Mouse (Mus musculus): Measurements from ENCODE around the gene Klhl9. TPM values are rescaled to one million over a fixed set of nuclear protein-coding genes. Genes with fewer than 3 reads are reported as not detected.

Klhl9 gene
- polyA plus RNA-seq, 1 experiment: 8.4 TPM

- 73% methylated on average over 6 of the region's 6 CpGs for WGBS
- Histone ChIP-seq H3K4me1 (ENCODE audit: control insufficient read depth, insufficient read depth, insufficient read length) (no peaks in the 10 kb centered on the region; the same call in 1 of the 2 replicates), H3K27me3 (ENCODE audit: control insufficient read depth, insufficient read depth, low read length) (no peaks in the 10 kb centered on the region), H3K4me3 (ENCODE audit: extremely low read depth, insufficient read depth, insufficient read length) (no peak overlapping the region), H3K27ac (ENCODE audit: insufficient read depth, low read length) (no peak overlapping the region), H3K36me3 (ENCODE audit: control insufficient read depth, insufficient read depth, low read length) (no peaks in the 10 kb centered on the region)
- TF ChIP-seq POLR2A (IDR thresholded peaks at IDR 0.05; ENCODE audit: low read depth, low read length) (no peak), CTCF (IDR thresholded peaks at IDR 0.05; ENCODE audit: extremely low read depth, insufficient read depth, insufficient read length, insufficient replicate concordance) (no peak)
- DNase-seq (ENCODE audit: low read depth in 1 of 2, low spot score in 2 of 2): no peak
These were observed 16.8 kb upstream of the Klhl9 start for GRCm38 (mm10) chr4:88739036-88739435.

DNA sequence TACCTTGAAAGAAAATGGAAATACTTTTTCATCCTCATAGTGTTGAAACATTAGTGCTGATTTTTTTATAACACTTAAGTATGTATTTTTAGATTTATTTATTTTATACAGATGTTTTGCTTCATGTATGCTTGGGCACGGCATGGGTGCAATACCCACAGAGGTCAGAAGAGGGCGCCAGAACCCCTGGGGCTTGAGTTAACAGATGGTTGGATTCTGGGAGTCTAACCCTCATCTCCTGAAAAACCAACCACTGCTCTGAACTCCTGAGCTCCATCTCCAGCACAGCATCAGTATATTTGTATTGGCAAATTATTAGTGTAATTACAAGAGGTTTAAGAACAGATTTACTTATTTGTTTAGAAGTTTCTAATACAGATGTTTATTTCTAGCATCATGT is 16.2 kb upstream of the Klhl9 start:
- H3K27ac ChIP-seq (ENCODE audit: insufficient read depth, low read length): no peak overlapping the region
- H3K27me3 ChIP-seq (ENCODE audit: control insufficient read depth, insufficient read depth, low read length): no peaks in the 10 kb centered on the region
- 1% methylated on average over 2 of the region's 2 CpGs for WGBS
- no peak overlapping the region for H3K4me3 ChIP-seq (ENCODE audit: extremely low read depth, insufficient read depth, insufficient read length)
- TF ChIP-seq POLR2A (IDR thresholded peaks at IDR 0.05; ENCODE audit: low read depth, low read length): no peak
- peak; percentile 81; the same call in 1 of the 2 replicates for TF ChIP-seq CTCF (IDR thresholded peaks at IDR 0.05; ENCODE audit: extremely low read depth, insufficient read depth, insufficient read length, insufficient replicate concordance)
- DNase-seq (ENCODE audit: low read depth in 1 of 2, low spot score in 2 of 2): peak; percentile 40 to 62
- no peaks in the 10 kb centered on the region for H3K36me3 ChIP-seq (ENCODE audit: control insufficient read depth, insufficient read depth, low read length)
- no peaks in the 10 kb centered on the region; the same call in 1 of the 2 replicates for H3K4me1 ChIP-seq (ENCODE audit: control insufficient read depth, insufficient read depth, insufficient read length)

- no peak overlapping the region for H3K4me3 ChIP-seq (ENCODE audit: extremely low read depth, insufficient read depth, insufficient read length)
- H3K27me3 ChIP-seq (ENCODE audit: control insufficient read depth, insufficient read depth, low read length): no peaks in the 10 kb centered on the region
- WGBS: 0% methylated on average over 1 of the region's 1 CpGs
- H3K36me3 ChIP-seq (ENCODE audit: control insufficient read depth, insufficient read depth, low read length): no peaks in the 10 kb centered on the region
- H3K27ac ChIP-seq (ENCODE audit: insufficient read depth, low read length): no peak overlapping the region
- H3K4me1 ChIP-seq (ENCODE audit: control insufficient read depth, insufficient read depth, insufficient read length): peaks cover 2% of the 10 kb centered on the region; the same call in 1 of the 2 replicates
- TF ChIP-seq POLR2A (IDR thresholded peaks at IDR 0.05; ENCODE audit: low read depth, low read length): no peak
- peak; percentile 56; the same call in 1 of the 2 replicates for TF ChIP-seq CTCF (IDR thresholded peaks at IDR 0.05; ENCODE audit: extremely low read depth, insufficient read depth, insufficient read length, insufficient replicate concordance)
- peak; percentile 32 to 43 for DNase-seq (ENCODE audit: low read depth in 1 of 2, low spot score in 2 of 2)
These were observed 5.1 kb upstream of the Klhl9 start for GRCm38 (mm10) chr4:88727324-88727723.

DNA sequence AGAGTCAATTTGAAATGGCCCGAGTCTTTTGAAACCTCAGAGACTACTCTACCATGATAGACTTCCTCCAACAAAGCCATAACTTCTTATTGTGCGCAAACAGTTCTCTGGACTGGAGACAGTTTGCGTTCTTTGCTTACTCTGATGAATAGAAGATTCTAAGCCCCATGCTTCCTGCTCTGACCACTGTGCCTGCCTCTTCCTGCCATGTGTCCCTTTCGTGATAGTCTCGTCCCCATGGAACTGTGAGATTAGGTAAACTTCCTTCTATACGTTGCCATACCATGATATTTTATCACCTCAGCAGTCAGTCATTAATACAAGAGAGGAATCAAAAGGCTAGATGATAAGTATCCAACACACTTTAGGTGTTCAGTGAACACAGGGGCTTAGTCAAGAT is 4.5 kb upstream of the Klhl9 start:
- Histone ChIP-seq H3K4me1 (ENCODE audit: control insufficient read depth, insufficient read depth, insufficient read length) (peaks cover 2% of the 10 kb centered on the region; the same call in 1 of the 2 replicates), H3K36me3 (ENCODE audit: control insufficient read depth, insufficient read depth, low read length) (no peaks in the 10 kb centered on the region), H3K4me3 (ENCODE audit: extremely low read depth, insufficient read depth, insufficient read length) (no peak overlapping the region), H3K27ac (ENCODE audit: insufficient read depth, low read length) (no peak overlapping the region), H3K27me3 (ENCODE audit: control insufficient read depth, insufficient read depth, low read length) (no peaks in the 10 kb centered on the region)
- TF ChIP-seq CTCF (IDR thresholded peaks at IDR 0.05; ENCODE audit: extremely low read depth, insufficient read depth, insufficient read length, insufficient replicate concordance) (no peak), POLR2A (IDR thresholded peaks at IDR 0.05; ENCODE audit: low read depth, low read length) (no peak)
- 17% methylated on average over 6 of the region's 6 CpGs for WGBS
- no peak for DNase-seq (ENCODE audit: low read depth in 1 of 2, low spot score in 2 of 2)

DNA sequence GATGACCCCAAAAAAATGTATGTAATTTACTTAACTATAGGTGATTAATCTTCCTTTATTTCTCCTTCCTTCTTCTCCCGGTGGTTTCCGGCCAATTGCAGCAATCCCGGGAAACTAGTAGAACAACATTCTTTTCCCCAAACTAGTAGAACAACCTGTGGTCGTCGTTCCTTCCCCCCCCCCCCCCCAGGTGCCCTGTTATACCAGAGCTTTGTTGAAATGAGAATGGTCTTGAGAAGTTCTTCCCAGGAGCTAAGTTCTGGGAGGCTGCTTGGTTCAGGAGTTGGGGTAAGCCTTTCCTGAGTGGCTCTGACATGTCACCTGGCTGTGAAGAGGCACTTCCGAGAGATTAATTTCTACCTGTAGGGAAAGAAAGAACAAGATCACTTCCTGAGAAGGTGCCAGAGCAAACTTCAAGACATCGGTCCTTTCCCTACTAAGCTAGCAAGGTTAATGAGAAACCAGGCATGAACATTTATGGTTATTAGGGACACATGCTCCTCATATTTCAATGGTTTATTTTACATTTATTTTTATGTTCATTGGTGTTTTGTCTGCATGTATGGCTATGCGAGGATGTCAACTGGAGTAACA is 1.3 kb upstream of the Klhl9 start:
- TF ChIP-seq CTCF (IDR thresholded peaks at IDR 0.05; ENCODE audit: extremely low read depth, insufficient read depth, insufficient read length, insufficient replicate concordance) (no peak), POLR2A (IDR thresholded peaks at IDR 0.05; ENCODE audit: low read depth, low read length) (no peak)
- Histone ChIP-seq H3K4me3 (ENCODE audit: extremely low read depth, insufficient read depth, insufficient read length) (no peak overlapping the region), H3K36me3 (ENCODE audit: control insufficient read depth, insufficient read depth, low read length) (no peaks in the 10 kb centered on the region), H3K27ac (ENCODE audit: insufficient read depth, low read length) (no peak overlapping the region), H3K4me1 (ENCODE audit: control insufficient read depth, insufficient read depth, insufficient read length) (peaks cover 10% of the 10 kb centered on the region; the same call in 1 of the 2 replicates), H3K27me3 (ENCODE audit: control insufficient read depth, insufficient read depth, low read length) (no peaks in the 10 kb centered on the region)
- WGBS: 76% methylated on average over 8 of the region's 8 CpGs
- DNase-seq (ENCODE audit: low read depth in 1 of 2, low spot score in 2 of 2): no peak

DNA sequence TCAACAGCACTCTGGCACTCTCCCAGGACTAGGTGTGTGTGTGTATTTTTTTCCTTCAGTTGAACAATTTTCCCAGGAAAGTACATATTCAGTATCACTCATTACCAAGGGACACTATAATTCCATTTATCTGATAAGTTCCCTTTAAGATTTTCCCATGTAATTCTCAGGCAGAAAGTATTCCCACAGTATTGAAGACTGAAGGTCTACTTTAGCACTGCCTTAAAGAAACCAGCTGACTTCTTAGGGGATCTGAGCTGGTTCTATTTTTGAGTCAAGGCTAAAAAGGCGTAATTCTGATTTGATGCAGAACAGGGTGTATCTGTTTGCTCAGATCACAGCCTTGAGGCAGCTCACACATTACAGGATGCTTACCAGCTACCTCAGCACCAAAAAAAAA is 3.5 kb downstream of the Klhl9 start:
- TF ChIP-seq CTCF (IDR thresholded peaks at IDR 0.05; ENCODE audit: extremely low read depth, insufficient read depth, insufficient read length, insufficient replicate concordance) (no peak), POLR2A (IDR thresholded peaks at IDR 0.05; ENCODE audit: low read depth, low read length) (no peak)
- 48% methylated on average over 1 of the region's 1 CpGs for WGBS
- no peak for DNase-seq (ENCODE audit: low read depth in 1 of 2, low spot score in 2 of 2)
- Histone ChIP-seq H3K4me1 (ENCODE audit: control insufficient read depth, insufficient read depth, insufficient read length) (peaks cover 8% of the 10 kb centered on the region), H3K4me3 (ENCODE audit: extremely low read depth, insufficient read depth, insufficient read length) (no peak overlapping the region; the same call in 1 of the 2 replicates), H3K27ac (ENCODE audit: insufficient read depth, low read length) (no peak overlapping the region), H3K27me3 (ENCODE audit: control insufficient read depth, insufficient read depth, low read length) (no peaks in the 10 kb centered on the region), H3K36me3 (ENCODE audit: control insufficient read depth, insufficient read depth, low read length) (peaks cover 3% of the 10 kb centered on the region; the same call in 1 of the 2 replicates)

DNA sequence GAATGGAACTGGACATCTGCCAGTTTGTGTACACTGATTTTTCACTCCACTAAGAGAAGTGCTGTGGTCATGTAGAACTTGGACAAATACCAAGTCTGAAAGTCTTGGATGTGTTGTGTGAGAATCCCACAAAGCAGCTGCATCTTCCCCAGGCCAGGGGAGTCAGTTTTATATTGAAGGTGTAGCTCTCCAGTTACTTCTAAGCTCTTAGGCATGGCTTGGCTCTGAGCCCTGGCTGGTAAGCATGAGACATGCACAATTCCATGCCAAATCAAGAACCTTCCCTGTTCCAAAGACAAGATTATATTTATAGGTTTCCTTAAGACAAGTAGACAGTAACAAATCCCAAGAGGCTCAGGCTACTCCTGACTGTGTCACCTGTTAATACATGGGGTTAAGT is 7.2 kb downstream of the Klhl9 start:
- Histone ChIP-seq H3K27ac (ENCODE audit: insufficient read depth, low read length) (no peak overlapping the region), H3K36me3 (ENCODE audit: control insufficient read depth, insufficient read depth, low read length) (peaks cover 3% of the 10 kb centered on the region; the same call in 1 of the 2 replicates)

More for the DNA sequence above, 7.2 kb downstream of the Klhl9 start:
- no peak for DNase-seq (ENCODE audit: low read depth in 1 of 2, low spot score in 2 of 2)
- TF ChIP-seq POLR2A (IDR thresholded peaks at IDR 0.05; ENCODE audit: low read depth, low read length) (no peak), CTCF (IDR thresholded peaks at IDR 0.05; ENCODE audit: extremely low read depth, insufficient read depth, insufficient read length, insufficient replicate concordance) (no peak)
- no peaks in the 10 kb centered on the region for H3K27me3 ChIP-seq (ENCODE audit: control insufficient read depth, insufficient read depth, low read length)
- no peaks in the 10 kb centered on the region; the same call in 1 of the 2 replicates for H3K4me1 ChIP-seq (ENCODE audit: control insufficient read depth, insufficient read depth, insufficient read length)
- H3K4me3 ChIP-seq (ENCODE audit: extremely low read depth, insufficient read depth, insufficient read length): no peak overlapping the region
